Mouse (Mus musculus): Measurements from ENCODE around the gene Oser1. TPM values are rescaled to one million over a fixed set of nuclear protein-coding genes. Genes with fewer than 3 reads are reported as not detected.
"Not testable (repeated sequence)": the region's sequence is repeated elsewhere in the genome, so short reads cannot be mapped to it uniquely, and the experiment has no call there.

The Oser1 gene
- polyA plus RNA-seq, 1 experiment from 2014 or later = 64.5 TPM

- H3K4me3 ChIP-seq (ENCODE audit: low read depth, low read length) = peak overlapping the region; percentile 93
These were observed 6.7 kb downstream of the Oser1 start for GRCm38 (mm10) chr2:163417830-163418229.

GRCm38 (mm10) chr2:163417026-163417425 lies 7.5 kb downstream of the Oser1 start:
- no peaks in the 10 kb centered on the region for H3K9me3 ChIP-seq (ENCODE audit: control insufficient read depth)
- H3K4me1 ChIP-seq (replicated peaks; ENCODE audit: control insufficient read depth, insufficient read depth, low read length) = 0 out of 2 replicates have a peak, but pooled peaks cover 5% of the 10 kb centered on the region
- H3K27ac ChIP-seq (ENCODE audit: low read depth, low read length) = no peak overlapping the region
- no peaks in the 10 kb centered on the region for H3K27me3 ChIP-seq (replicated peaks; ENCODE audit: control insufficient read depth, insufficient read depth, low read length)
- no peak overlapping the region for H3K4me2 ChIP-seq (replicated peaks; ENCODE audit: low read depth)
- no peak overlapping the region for H3K9ac ChIP-seq (ENCODE audit: low read depth, low read length)
- ATAC-seq = no peak
- no peak for TF ChIP-seq CTCF (IDR thresholded peaks at IDR 0.05; ENCODE audit: low read depth)
- H3K36me3 ChIP-seq (ENCODE audit: control insufficient read depth, insufficient read depth) = peaks cover 13% of the 10 kb centered on the region
- WGBS = 55% methylated on average over 6 of the region's 6 CpGs
- H3K4me3 ChIP-seq (ENCODE audit: low read depth, low read length) = no peak overlapping the region

More at GRCm38 (mm10) chr2:163417830-163418229, 6.7 kb downstream of the Oser1 start:
- H3K4me1 ChIP-seq (replicated peaks; ENCODE audit: control insufficient read depth, insufficient read depth, low read length) = peaks cover 5% of the 10 kb centered on the region; the same call in 1 of the 2 replicates
- H3K9me3 ChIP-seq (ENCODE audit: control insufficient read depth) = no peaks in the 10 kb centered on the region
- ATAC-seq = no peak
- TF ChIP-seq CTCF (IDR thresholded peaks at IDR 0.05; ENCODE audit: low read depth) = no peak
- H3K9ac ChIP-seq (ENCODE audit: low read depth, low read length) = peak overlapping the region; percentile 96
- H3K27me3 ChIP-seq (replicated peaks; ENCODE audit: control insufficient read depth, insufficient read depth, low read length) = no peaks in the 10 kb centered on the region
- peaks cover 6% of the 10 kb centered on the region for H3K36me3 ChIP-seq (ENCODE audit: control insufficient read depth, insufficient read depth)
- peak overlapping the region; percentile 69 for H3K4me2 ChIP-seq (replicated peaks; ENCODE audit: low read depth)
- no peak overlapping the region for H3K27ac ChIP-seq (ENCODE audit: low read depth, low read length)

- Histone ChIP-seq H3K27me3 (replicated peaks; ENCODE audit: control insufficient read depth, insufficient read depth, low read length) (no peaks in the 10 kb centered on the region), H3K4me3 (ENCODE audit: low read depth, low read length) (no peak overlapping the region), H3K4me1 (replicated peaks; ENCODE audit: control insufficient read depth, insufficient read depth, low read length) (0 out of 2 replicates have a peak, but pooled peaks cover 4% of the 10 kb centered on the region), H3K27ac (ENCODE audit: low read depth, low read length) (no peak overlapping the region), H3K9ac (ENCODE audit: low read depth, low read length) (no peak overlapping the region), H3K9me3 (ENCODE audit: control insufficient read depth) (no peaks in the 10 kb centered on the region), H3K36me3 (ENCODE audit: control insufficient read depth, insufficient read depth) (peaks cover 42% of the 10 kb centered on the region), H3K4me2 (replicated peaks; ENCODE audit: low read depth) (no peak overlapping the region)
- TF ChIP-seq CTCF (IDR thresholded peaks at IDR 0.05; ENCODE audit: low read depth) = no peak
- ATAC-seq = no peak
- 73% methylated on average over 9 of the region's 9 CpGs for WGBS
These were observed 11.5 kb downstream of the Oser1 start for GRCm38 (mm10) chr2:163412846-163413590.

- Histone ChIP-seq H3K4me1 (replicated peaks; ENCODE audit: control insufficient read depth, insufficient read depth, low read length) (0 out of 2 replicates have a peak, but pooled peaks cover 3% of the 10 kb centered on the region), H3K36me3 (ENCODE audit: control insufficient read depth, insufficient read depth) (peaks cover 45% of the 10 kb centered on the region), H3K9me3 (ENCODE audit: control insufficient read depth) (no peaks in the 10 kb centered on the region), H3K4me2 (replicated peaks; ENCODE audit: low read depth) (no peak overlapping the region), H3K27ac (ENCODE audit: low read depth, low read length) (no peak overlapping the region), H3K27me3 (replicated peaks; ENCODE audit: control insufficient read depth, insufficient read depth, low read length) (no peaks in the 10 kb centered on the region), H3K9ac (ENCODE audit: low read depth, low read length) (no peak overlapping the region), H3K4me3 (ENCODE audit: low read depth, low read length) (no peak overlapping the region)
- ATAC-seq = no peak
- no peak for TF ChIP-seq CTCF (IDR thresholded peaks at IDR 0.05; ENCODE audit: low read depth)
- WGBS = 89% methylated on average over 4 of the region's 4 CpGs
These were observed 12.1 kb downstream of the Oser1 start for GRCm38 (mm10) chr2:163412419-163412818.

- H3K4me3 ChIP-seq (ENCODE audit: low read depth, low read length) = no peak overlapping the region
- 0 out of 2 replicates have a peak, but pooled peaks cover 2% of the 10 kb centered on the region for H3K4me1 ChIP-seq (replicated peaks; ENCODE audit: control insufficient read depth, insufficient read depth, low read length)
- 70% methylated on average over 4 of the region's 4 CpGs for WGBS
- no peak overlapping the region for H3K4me2 ChIP-seq (replicated peaks; ENCODE audit: low read depth)
- peaks cover 51% of the 10 kb centered on the region for H3K36me3 ChIP-seq (ENCODE audit: control insufficient read depth, insufficient read depth)
- no peak for ATAC-seq
- TF ChIP-seq CTCF (IDR thresholded peaks at IDR 0.05; ENCODE audit: low read depth) = no peak
- no peak overlapping the region for H3K27ac ChIP-seq (ENCODE audit: low read depth, low read length)
- H3K27me3 ChIP-seq (replicated peaks; ENCODE audit: control insufficient read depth, insufficient read depth, low read length) = no peaks in the 10 kb centered on the region
- H3K9ac ChIP-seq (ENCODE audit: low read depth, low read length) = no peak overlapping the region
- no peaks in the 10 kb centered on the region for H3K9me3 ChIP-seq (ENCODE audit: control insufficient read depth)
These were observed 12.7 kb downstream of the Oser1 start for GRCm38 (mm10) chr2:163411840-163412239.

- not testable (repeated sequence) for H3K27me3 ChIP-seq (replicated peaks; ENCODE audit: control insufficient read depth, insufficient read depth, low read length); ATAC-seq; H3K4me2 ChIP-seq (replicated peaks; ENCODE audit: low read depth); H3K4me3 ChIP-seq (ENCODE audit: low read depth, low read length); H3K4me1 ChIP-seq (replicated peaks; ENCODE audit: control insufficient read depth, insufficient read depth, low read length); H3K27ac ChIP-seq (ENCODE audit: low read depth, low read length); H3K9ac ChIP-seq (ENCODE audit: low read depth, low read length); H3K9me3 ChIP-seq (ENCODE audit: control insufficient read depth)
- H3K36me3 ChIP-seq (ENCODE audit: control insufficient read depth, insufficient read depth) = peaks cover 51% of the 10 kb centered on the region
- WGBS = 95% methylated on average over 3 of the region's 3 CpGs
These were observed 13.2 kb downstream of the Oser1 start for GRCm38 (mm10) chr2:163411344-163411743.
